Mouse (Mus musculus): ENCODE measurements at regions not wholly inside any gene's neighbourhood (a gene's known extent, or its start where the extent isn't known, plus 50 kb on each side); places are given as distances from the start of the nearest gene placed in this dataset.

GRCm38 (mm10) chrX:161051639-161052038, 57.1 kb upstream of the Cdkl5 start:
- peak; percentile 19 to 30 for DNase-seq
